Mouse (Mus musculus): ENCODE measurements around the gene Capn7.

The Capn7 gene

GRCm38 (mm10) chr14:31416835-31417549 is 80.6 kb downstream of the Capn7 start:
- DNase-seq: no peak

DNA sequence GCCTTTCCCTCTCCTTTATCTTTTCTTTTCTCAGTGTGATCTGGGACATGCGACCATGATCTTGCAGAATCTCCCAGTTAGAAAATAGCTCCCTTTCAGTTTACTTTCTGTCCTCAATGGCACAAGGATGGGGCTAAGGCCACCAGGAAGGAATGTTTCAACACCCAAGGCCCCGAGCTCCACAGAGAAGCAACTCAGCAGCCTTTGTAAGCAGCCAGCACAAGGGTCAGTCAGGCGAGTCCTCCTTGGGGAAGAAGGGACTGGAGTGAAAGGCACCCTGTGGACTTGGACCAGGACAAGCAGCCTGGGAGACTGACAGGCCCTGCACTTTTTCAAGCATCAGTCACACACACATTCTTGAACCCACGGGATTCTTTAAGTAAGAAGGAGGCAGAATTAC is 82.8 kb downstream of the Capn7 start:
- no peak for DNase-seq

DNA sequence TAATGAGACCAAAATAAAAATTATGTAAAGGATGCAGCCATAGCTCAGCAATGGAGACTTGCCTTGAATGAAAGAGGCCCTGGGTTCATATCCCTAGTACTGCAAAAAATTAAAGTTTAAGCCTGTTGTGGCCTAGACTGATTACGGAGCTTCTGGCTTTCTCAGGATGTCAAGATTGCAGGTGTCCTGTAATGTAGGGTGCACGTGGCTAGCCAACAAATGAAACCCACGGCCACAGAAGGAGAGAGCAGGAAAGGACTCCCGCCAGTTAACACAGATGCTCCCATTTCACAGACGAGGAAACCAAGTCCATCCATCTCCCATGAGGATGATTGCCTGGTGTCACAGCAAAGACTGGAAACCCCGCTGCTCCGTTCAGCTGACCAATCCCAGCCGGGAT is 83.7 kb downstream of the Capn7 start:
- no peak for DNase-seq

DNA sequence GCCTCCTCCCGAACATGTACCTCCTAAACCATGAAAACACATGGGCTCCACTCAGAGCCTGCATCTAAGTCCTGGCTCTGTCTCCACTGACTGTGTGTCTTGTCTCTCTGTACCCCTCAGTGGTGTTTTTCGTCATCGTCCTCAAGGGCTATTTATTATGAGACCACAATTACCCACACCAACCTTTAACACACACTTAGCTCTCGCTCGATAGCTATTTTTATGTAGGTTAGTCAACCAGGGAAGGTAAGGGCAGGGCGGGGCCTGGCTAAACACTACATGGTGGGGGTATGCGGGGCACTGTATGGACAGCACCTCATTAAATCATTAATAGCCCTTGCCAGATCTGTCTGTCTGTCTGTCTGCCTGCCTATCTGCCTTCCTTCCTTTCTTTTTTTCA is 84.1 kb downstream of the Capn7 start:
- no peak for DNase-seq

DNA sequence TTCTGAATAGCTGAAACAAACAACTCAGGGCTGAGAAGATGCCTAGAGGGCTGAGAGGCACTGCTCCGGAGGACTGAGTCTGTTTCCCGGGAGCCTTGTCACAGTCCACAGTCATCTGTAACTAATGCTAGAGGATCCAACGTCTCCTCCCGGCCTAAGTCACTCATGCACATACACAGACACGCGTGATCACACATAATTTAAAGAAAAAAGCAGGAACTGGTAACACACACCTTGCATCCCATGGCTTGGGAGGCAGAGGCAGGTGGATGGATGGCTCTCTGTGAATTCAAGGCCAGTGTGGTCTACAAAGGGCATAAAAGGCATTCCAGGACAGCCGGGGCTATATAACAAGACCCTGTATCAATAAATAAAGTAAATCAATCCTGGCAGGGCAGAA is 84.5 kb downstream of the Capn7 start:
- DNase-seq: no peak

All from thymus, postnatal 36 days (tissue).